Mouse (Mus musculus): ENCODE data around the gene Rhox8.

GRCm38 (mm10) chrX:37908581-37908980 lies 29.8 kb upstream of the Rhox8 start:
- TF ChIP-seq POLR2A (IDR thresholded peaks at IDR 0.05; ENCODE audit: insufficient read depth, low read depth, low read length) (no peak), CTCF (IDR thresholded peaks at IDR 0.05; ENCODE audit: insufficient read depth, low read depth, low read length) (no peak)

All from olfactory bulb, adult 2 months (tissue).